Mouse (Mus musculus): ENCODE results near the gene Myh10. TPM values are rescaled to one million over a fixed set of nuclear protein-coding genes. Genes with fewer than 3 reads are reported as not detected.

Myh10 gene
- polyA plus RNA-seq, 1 experiment: not detected

DNA sequence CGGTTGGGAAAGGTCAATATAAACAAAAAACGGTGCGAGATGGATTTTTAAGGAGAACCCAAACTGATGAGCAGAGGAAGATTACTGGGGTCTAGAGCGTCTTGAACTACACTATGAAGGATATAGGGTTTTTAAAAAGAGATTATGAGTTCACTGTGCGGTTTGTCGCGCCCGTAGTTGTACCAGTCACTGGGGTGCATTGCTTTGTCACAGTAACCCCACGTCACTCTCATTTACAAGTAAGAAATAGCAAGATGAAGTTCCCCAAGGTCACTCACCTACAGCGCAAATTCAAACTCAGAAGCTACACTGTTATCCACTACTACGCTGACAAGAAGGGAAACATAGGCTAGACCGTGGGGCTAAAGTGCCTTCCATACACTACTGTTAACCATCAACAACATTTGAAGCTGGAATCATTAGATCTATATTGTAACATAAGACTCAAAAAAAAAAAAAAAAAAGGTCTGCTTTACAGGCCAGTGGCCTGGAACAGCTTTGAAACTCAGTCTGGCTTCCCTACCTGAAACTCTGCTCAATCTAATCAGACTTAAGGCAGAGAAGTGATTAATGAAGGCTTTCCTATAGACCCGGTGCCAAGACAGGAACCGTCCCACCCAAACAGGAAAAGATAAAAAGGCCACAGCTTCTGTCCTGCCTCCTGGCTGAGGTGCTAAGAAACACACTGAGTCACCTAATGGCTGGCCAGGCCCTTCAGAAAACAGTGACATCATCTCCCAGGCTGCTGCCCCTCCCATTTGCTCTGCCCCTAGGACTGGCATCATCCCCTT is 162.4 kb downstream of the Myh10 start:
- TF ChIP-seq GATA1 (IDR thresholded peaks at IDR 0.05; ENCODE audit: low read length): no peak

DNA sequence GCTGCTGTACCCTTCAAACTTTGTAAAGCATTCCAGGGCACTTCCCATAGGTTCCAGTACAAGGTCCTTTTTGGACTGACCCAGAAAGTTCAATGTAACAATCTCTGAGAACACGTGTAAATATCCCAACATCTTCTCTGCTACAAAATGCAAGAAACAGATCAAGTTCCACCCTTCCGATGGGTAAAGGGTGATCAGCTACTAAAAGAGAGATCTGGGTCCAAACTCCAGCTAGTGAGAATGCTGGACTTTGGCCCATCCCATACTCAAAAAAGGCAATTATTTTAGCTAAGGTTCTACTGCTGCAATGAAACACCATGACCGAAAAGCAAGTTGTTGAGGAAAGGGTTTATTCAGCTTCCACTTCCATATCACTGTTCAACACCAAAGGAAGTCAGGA is 163.3 kb downstream of the Myh10 start:
- no peak for TF ChIP-seq GATA1 (IDR thresholded peaks at IDR 0.05; ENCODE audit: low read length)

DNA sequence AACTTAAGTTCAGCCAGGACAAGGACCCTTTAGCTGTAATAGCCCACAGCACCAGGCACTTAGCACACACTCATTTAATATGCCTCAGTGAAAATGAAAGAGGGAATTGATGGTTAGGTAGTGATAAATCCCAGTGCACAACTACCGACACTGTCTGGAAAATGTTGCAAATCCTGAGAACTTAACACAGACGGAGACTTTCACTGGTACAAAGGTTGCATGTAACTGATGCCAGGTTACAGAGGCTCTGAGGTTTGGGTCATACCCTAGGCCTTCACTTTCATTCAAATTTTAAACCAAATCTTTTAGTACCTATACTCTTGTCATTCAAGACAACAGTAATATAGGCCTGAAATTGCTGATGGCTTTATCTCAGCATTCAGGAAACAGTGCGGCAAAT is 166.0 kb downstream of the Myh10 start:
- no peak for TF ChIP-seq GATA1 (IDR thresholded peaks at IDR 0.05; ENCODE audit: low read length)

DNA sequence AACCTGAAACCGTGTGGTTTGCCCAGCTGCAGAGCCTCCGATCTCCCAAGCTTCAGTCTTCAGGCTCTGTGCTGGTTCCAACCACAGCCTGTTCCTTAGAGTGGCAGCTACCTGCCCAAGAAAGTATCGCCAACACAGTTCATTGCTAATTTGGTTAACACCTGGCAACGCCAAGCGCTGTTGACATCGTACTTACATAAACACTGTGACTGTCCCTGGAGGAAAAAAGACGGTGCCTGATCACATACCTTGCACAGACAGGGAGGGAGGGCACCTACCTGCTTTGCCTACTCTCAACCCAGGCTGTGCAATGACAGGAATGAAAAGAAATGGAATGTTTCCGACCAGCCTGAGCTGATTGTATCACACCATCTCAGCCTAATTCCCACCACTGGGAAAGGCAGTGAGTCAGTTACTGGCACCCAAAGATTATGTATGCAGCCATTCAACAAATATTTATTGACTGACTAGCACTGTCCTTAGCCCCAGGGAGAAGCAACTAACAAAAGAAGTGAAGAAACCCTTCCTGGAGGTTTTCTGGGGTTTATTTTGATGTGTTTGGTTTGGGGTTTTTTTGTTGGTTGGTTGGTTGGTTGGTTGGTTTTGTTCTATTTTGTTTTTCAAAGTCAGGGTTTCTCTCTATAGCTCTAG is 168.7 kb downstream of the Myh10 start:
- no peak for TF ChIP-seq GATA1 (IDR thresholded peaks at IDR 0.05; ENCODE audit: low read length)

DNA sequence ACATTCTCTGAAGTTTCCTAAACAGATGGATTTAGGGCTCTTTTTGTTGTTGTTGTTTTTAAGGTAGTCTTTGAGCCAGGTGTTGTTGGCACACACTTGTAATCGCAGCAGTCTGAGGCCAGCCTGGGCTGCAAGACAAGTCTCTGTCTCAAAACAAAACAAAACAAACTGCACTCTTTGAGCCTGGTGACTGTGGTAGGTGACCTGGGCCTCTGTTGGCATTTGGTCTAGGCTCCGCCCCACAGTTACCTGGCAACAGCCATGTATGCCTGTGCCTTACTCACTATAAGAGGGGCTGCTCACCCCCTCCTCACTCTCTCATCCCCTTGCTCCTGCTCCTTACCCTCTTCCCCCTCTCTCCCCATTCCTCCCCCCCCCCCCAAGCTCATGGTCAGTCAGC is 170.9 kb downstream of the Myh10 start:
- no peak for TF ChIP-seq GATA1 (IDR thresholded peaks at IDR 0.05; ENCODE audit: low read length)

DNA sequence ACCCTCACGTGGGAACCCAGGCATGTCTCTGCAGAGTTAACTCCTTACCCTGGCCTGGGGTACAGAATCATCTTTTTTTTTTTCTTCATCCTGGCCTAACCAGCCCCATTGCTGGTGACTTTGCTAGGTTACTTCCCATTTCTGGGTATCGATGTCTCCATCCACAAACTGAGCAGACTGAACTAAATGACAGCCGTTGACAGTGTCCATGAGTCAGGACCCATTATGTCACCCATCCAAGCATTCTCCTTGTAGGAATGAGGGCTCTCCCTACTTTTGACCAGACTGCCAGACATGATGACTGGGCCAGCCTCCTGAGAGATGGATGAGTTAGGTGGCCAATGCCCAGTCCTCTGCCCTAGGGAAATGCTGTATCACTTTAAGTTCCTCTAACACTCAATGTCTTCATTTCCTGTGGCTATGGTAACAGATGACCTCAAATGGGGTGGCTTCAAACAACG is 172.3 kb downstream of the Myh10 start:
- no peak for TF ChIP-seq GATA1 (IDR thresholded peaks at IDR 0.05; ENCODE audit: low read length)

DNA sequence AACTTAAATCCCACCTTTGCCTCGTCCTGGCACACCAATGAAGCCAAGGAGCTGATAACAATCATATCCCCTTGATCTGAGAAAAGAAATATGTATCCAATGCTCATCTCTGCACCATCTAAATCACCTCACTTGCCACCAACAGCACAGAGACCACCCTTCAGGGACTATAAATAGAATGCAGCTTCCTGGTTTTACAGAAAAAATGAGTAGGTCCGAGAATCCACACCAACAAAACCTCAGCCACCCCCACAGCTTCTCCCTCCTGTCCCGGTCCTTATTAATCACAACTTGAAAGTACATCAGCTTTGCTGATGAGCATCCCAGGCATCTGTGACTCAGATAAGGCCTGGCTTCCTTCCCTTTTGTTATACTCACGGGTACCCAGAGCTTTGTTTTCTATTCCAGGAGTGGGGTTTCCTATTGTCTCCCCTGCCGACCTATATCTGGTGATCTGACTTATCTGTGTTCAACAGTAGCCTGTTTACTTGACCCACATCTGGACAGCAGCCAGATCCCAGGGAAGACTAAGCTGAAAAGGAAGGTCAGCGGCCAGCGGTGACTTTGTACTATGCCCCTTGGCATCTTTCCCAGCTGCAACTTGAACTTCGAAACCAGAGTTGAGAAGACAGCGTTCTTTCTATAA is 173.3 kb downstream of the Myh10 start:
- TF ChIP-seq GATA1 (IDR thresholded peaks at IDR 0.05; ENCODE audit: low read length): no peak

Other genes with a start within 250 kb of the Myh10 start
- not detected in 2 replicates for gene Pik3r6, start 188.5 kb upstream of the Myh10 start, polyA plus RNA-seq (2012)
- not detected in 2 replicates for gene Mfsd6l, start 135.4 kb upstream of the Myh10 start, polyA plus RNA-seq (2012)
- not detected in 2 replicates for gene Ccdc42, start 104.5 kb upstream of the Myh10 start, polyA plus RNA-seq (2012)
- gene Ndel1, start 180.3 kb downstream of the Myh10 start, polyA plus RNA-seq (2012): 29.4 and 40.1 TPM in 2 replicates
- gene Rnf222, start 197.0 kb downstream of the Myh10 start, polyA plus RNA-seq (2012): not detected in 2 replicates
- 180 and 197 TPM in 2 replicates for gene Rpl26, start 210.0 kb downstream of the Myh10 start, polyA plus RNA-seq (2012)
- gene Odf4, start 235.5 kb downstream of the Myh10 start, polyA plus RNA-seq (2012): not detected in 2 replicates

Data from G1E-ER4 (cell line).